Mouse (Mus musculus): Measurements from ENCODE around the gene Pus7.
A peak's percentile ranks its signal among the peaks of the same experiment; 100 is the strongest.

Gene Pus7

DNA sequence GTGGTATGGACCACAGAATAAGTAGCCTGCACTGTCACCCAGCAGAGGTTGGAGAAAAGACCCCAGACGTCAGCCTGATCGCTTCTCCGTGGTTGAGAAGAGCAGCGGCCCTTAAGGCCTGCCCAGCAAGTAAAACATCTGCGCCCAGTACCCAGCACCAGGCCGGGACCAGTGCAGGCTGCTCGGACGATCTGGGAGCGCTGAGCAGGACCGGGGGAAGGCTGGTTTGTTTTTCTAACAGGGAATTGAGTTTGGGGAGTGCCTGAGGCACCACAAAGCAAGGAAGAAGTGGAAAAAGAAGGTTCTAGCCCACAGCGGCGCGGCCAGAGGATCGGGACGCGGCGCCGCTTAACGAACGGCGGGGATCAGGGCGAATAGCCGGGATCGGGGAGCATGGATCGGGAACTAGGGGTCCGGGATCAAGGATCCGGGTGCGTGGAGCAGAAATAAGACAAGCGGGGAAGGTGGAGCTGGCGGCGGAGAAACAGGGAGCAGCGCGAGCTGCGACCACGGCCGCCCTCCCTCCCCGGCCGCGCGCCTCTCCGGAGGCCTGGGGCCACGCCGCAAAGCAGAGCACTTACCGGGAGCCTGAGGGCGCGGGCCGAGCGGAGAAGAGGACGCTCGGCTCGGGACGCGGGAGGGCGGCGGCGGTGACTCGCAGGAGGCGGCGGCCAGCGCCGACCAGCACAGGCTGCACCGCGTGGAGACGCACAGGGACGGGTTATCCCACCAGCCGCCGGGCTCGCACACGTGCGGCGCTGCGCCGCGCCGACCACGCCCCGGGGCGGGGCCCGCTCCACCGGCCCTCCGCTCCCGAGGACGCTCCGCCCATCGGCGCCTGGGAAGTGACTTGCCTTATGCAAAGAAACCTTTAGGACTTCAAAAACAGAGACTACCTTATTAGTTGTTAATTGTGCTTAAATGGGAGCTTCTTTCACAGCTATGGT lies at the start of gene Pus7:
Pus7 (minus strand) TSS at position 781 of the 947 bp plus-strand sequence.
- peak; percentile 82 for DNase-seq (ENCODE audit: low spot score)

DNA sequence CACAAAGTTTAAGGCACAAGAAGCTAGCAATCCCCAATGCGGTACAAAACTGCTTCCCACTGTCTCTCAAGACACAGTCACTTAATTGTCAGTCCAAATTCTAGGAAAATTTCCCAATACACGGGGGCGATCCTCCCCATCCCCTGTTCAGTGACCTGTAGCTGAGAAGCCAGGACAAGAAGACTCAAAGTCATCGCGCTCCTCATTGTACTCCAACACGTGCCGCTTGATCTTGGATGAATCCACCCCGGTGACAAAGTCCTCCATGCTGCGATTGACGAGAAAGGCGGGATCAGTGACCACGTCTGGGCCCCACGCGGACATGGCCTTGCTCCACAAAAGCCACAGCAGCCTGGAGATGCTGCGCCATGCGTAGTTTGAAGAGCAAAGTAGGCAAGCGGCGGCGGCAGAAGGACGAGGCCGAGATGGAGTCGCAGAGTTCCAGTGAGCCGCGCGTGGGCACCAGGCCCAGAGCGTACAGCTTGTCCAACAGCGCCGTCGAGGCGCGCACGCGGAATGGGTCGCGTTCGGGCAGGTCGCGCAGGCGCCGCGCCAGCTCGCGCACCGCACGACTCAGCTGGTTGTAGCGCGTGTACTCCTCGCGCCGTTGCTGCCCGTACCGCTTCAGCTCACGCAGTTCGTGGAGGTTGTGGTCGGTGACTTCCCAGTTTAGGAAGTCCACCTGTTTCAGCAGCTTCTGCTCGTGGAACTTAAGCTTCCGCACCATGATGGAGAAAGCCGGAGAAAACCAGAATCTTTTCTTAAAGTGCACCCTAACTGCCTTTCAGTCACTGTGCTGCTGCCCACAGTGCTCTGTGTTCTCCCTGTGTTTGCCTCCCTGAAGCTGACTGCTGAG lies 47.6 kb upstream of the Pus7 start:
- no peak for DNase-seq (ENCODE audit: low spot score)

DNA sequence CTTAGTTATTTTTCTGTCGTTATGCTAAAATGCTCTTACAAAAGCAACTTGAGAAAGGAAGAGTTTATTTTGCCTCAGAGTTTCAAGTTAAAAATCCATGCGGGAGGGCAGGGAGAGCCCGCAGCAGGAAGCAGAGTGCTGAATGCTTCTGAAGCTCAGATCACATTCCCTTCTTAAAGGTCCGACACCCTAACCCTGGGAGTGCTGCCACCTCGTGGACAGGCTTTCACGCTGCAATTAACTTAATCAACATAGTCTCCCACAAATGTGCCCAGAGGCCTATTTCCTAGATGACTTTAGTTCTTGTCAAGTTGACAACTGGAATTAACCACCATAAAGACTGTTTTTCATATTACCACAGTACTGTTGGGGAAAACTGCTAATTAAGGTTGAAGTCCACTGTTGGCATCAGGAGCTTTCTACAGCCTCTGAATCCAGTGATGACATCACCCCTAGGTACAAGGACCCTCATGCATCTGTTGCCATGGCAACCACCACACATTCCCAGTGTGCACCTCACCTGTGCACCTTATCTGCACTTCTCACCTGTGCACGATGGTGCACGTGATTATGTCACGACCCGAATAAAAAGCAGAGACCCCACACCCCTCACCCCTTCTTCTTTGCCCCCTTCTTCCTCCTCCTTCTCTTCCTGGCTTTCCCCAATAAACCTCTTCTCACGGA lies 43.0 kb upstream of the Pus7 start:
- peak; percentile 74 for DNase-seq (ENCODE audit: low spot score)

DNA sequence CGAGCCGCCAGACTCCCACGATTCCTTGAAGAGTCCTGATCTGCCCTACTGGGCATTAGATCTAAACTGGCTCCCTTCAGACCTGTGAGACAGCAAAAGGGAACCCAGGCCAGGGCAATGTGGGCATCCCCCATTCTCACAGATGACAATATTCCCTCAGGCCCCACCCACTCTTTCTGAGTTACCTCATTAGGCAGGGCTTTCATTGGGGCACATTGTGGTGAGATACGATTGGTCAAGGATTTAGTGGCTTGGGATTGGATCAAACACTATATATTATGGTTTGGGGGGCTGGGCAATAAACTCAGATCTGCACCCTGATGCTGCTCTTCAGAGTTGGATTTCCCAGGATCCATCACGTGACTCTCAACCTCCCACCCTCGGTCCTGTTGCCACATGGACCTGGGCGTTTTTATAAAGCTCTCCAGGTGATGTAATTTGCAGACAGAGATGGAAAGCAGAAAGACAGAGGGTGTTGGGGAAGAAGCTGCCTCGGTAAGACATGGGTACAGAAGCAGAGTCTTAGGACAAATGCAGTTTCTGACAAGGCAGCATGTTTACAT lies 40.7 kb upstream of the Pus7 start:
- no peak for DNase-seq (ENCODE audit: low spot score)

DNA sequence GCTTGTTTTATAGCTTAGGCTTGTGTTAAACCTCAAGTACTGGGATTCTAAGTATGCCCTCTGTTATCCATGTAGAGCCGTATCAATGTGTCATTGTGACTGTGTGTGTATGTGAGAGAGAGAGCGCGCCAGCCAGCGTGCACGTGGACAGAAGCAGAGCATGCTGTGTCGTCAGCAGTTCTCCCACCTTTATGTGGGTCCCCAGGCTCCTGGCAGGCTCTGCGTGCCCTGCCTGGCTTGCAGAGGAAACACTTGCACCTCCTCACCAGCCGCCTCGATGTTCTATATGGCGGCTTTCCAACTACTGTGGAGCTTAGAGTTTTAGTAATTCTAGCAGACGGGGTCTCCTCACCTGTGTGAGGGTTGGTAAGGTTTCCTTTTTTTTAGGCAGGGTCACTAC lies 38.8 kb upstream of the Pus7 start:
- DNase-seq (ENCODE audit: low spot score): no peak

DNA sequence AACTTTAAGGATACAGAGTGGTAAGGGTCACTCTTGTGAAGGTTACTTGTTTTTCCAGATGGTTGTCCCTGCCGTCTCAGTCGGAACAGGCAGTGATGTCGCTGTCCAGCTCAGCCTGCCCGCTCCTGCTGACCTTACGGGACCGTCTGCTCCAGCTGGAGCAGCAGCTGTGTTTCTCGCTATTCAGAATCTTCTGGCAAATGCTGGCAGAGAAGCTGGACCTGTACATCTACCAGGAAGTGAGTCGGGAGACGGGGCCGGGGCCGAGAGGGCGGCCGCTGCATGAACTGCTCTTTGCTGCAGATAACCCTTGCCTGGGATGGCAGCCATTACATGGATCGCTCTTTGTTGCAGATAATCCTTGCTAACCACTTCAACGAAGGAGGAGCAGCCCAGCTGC lies 33.2 kb upstream of the Pus7 start:
- DNase-seq (ENCODE audit: low spot score): no peak

DNA sequence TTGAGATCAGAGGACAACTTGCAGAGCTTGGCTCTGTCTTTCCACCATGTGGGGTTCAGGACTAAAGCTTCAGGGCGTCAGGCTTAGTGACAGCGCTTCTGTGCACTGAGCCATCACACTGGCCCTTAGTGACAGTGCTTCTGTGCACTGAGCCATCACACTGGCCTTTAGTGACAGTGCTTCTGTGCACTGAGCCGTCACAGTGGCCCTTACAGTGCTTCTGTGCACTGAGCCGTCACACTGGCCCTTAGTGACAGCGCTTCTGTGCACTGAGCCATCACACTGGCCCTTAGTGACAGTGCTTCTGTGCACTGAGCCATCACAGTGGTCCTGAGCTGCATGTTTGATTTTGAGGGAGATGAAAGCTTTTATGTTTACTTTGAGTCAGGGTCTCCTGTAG lies 31.3 kb upstream of the Pus7 start:
- no peak for DNase-seq (ENCODE audit: low spot score)

DNA sequence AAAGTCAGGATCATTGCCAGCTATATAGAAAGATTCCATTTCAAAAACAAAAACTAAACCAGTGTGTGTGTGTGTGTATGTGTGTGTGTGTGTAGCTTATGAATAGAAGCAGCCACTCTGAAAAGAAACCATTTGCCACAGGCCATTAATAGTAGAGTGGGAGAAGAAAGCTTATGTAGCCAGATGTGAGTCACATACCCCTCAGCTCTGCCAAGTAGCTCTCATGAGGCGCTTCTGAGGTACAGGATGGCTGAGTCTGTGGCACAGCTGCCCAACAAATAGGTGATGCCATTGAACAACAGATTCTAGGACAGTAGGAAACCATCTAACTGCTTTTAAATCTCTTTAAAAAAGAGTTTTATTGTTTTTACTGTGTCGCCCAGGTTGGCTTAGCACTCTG lies 9.2 kb upstream of the Pus7 start:
- peak; percentile 15 for DNase-seq (ENCODE audit: low spot score)

DNA sequence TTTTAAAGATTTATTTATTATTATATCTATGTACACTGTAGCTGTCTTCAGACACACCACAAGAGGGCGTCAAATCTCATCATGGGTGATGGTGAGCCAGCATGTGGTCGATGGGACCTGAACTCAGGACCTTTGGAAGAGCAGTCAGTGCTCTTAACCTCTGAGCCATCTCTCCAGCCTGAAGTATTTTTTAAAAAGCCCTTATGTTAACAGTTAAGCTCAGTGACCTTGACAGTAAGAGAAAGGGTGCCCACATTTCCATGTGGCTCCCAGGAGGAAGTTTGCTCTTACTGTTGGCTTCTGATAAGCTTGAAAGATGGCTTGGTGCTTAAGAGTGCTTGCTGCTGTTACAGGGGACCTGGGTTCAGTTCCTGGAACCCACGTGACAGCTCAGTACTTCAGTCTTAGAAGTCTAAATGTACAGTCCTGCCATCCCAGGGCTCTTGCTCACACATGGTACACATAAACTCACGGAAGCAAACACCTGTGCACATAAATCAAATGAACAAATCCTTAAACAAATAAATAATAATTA lies 5.6 kb upstream of the Pus7 start:
- no peak for DNase-seq (ENCODE audit: low spot score)

DNA sequence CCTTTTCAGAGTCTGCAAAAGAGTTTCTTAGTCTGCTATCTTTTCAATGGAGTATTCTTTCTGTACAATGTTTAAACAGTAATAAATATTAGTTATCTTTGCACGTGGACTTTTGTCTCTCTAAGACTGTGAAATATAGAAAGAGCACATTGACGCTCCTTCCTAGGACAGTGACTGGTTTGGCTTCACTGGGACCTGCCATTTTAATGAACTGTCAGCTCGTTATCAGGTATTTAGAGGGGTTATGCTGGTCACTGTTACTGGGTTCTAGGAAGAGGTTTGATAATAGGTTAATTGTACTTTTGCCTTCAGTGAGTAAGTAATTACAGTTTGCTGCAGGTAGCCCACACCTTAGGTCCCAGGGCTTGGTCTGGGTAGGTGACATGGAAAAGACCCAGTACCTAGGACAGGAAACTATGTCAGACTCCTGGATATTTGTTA lies 4.9 kb upstream of the Pus7 start:
- DNase-seq (ENCODE audit: low spot score): no peak

DNA sequence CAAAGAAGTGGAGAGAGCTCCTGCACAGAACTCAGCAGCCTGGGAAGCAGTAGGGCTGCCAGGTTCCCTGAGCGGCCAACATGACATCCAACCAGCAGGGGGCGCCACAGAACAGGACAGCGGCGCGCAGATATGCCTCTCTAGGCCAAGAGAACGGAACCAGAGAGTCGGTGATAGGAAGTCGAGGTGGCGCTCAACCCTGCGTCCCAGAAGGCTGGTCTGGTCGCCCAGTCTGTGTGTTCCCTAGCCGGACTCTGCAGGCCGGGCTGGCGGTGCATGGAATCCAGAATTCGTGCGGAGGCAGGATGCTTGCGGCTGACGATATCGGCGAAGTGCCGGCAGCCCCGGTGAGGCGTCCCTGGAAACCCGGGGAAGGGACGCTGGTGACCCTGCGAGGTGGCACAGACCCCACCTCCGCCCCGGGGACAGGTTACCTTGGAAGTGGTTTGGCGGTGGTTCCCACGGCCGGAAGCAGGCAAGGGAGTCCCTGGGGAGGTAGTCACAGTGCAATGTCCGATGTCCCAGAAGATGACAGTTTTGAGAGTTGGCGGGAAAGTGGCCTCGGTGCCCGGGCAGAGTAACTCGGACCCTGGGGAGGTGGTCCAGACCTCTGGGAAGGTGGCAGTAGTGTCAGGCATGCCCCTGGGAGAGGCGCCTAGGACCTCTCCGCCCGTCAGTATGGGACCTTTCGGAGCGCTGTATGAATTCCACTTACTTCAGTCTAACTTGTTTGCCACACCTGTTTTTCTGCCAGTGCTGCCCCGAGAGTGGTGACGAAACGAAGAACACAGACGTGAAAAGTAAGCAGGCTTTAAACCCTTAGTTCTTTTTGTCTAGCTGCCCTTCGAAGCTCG lies 4.3 kb upstream of the Pus7 start, which contains the start of gene Rint1:
Rint1 (plus strand) TSS at position 176 of the 854 bp plus-strand sequence.
- peak; percentile 96 for DNase-seq (ENCODE audit: low spot score)

DNA sequence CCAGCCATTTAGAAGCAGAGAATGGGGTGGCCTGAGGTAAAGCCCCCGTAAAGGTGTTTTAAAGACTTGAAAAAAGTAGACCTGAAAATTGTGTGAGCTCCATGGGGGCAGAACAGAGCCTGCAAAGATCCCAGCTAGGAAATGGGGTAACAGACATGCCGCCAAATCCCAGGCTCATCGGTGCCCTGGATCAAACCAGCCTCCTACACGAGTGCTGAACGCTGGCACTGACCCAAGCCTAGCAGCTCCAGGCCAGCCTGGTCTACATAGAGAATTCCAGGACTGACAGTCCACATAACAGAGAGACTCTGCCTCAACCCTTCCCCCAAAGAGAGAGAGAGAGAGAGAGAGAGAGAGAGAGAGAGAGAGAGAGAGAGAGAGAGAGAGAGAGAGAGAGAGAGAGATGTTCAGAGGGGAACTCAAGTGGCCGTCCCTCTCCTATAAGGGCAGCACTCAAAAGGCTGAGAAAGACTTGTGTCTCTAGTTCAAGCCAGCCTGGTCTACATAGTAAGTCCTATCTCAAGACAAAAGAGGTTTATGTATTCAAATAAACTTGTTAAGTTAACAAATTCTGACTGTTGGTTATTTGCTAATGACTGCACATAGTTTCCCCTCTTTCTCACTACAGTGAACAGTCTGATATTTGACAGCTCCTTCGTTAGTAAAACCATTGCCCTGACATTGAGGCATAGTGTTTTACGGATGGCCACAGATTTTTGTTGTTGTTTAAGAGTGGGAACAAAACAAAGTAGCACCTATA lies 1.3 kb downstream of the Pus7 start:
- peak; percentile 17 for DNase-seq (ENCODE audit: low spot score)

DNA sequence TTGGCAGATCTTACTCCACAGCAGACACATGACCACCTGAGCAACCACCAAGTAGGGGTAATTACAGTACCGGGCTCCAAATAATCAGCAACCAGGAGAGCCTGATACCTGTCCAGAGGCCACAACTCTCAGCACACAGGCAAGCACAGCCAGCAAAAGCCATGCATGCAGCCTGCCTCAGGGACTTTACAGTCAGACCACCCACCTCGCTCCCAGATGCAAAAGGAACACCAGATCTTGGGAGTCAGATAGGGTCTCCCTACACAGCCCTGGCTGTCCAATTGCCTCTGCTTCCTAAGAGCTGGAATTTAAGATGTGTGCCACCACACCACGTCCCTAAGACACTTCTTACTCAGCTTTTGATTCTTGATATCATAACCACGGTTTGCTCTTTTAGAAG lies 2.3 kb downstream of the Pus7 start:
- no peak for DNase-seq (ENCODE audit: low spot score)

DNA sequence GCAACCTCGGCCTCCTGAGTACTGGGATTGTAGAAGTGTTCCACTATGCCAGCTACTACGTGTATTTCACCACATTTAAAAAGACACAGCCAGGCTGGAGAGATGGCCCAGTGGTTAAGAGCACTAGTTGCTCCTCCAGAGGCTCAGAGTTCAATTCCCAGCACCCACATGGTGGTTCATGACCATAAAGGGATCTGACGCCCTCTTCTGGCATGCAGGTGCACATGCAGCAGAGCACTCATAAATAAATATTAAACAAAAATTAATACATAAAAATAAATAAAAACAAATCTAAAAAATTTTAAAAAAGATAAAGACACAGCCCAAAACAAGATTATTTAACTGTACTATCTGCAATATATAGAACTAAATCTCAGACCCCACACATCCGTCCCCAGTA lies 3.0 kb downstream of the Pus7 start:
- DNase-seq (ENCODE audit: low spot score): no peak

DNA sequence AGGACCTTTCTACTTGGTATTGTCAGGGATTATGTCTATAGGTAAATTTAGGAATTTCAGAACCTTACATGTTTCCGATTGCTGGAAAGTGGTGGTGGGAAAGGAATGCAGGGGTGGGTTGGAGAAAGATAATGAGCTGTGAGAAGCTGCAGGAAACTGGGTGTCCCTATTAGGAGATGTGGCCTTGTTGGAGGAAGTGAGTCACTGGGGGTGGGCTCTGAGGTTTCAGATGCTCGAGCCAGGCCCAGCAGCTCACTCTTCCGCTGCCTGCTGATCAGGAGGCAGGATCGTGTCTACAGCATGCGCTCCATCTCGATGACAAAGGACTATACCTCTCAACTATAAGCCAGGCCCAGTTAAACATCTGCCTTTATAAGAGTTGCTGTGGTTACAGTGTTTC lies 9.3 kb downstream of the Pus7 start:
- no peak for DNase-seq (ENCODE audit: low spot score)

DNA sequence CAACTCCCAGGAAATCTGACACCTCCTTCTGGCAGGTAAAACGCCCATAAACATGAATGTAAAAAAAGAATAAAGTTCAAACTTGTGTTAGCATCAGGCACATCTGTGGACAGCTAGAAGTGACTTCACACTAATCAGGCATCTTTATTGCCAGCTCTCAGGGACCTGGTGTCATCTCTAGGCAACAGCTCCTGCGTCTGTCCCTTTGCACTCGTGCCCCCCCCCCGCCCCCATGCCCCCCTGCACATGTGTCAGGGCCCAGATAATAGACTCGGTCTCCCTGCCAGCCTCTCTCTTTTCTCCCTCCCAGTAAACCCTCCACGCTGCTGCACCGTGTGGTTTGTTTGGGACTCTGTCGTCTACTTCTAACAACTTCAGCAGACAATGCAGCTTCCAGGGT lies 12.4 kb downstream of the Pus7 start:
- DNase-seq (ENCODE audit: low spot score): no peak

DNA sequence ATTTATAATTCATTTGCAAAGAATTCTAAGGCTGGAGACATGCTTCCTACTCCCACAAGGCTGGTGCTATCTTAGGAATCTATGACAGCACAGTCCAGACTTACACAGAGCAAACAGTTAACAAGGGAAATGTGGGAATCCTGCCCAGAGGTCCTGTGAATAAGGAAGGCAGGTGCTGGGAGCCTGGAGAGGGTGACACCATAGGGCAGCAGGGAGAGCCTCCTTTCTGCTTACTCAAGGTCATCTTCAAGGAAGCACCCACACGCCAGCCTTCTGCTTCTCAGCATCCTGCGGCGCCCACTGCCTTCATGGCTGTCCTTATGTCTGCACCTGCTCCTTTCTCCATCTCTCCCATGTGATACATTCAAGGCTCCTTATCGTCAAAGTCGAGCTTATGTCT lies 19.0 kb downstream of the Pus7 start:
- DNase-seq (ENCODE audit: low spot score): no peak

DNA sequence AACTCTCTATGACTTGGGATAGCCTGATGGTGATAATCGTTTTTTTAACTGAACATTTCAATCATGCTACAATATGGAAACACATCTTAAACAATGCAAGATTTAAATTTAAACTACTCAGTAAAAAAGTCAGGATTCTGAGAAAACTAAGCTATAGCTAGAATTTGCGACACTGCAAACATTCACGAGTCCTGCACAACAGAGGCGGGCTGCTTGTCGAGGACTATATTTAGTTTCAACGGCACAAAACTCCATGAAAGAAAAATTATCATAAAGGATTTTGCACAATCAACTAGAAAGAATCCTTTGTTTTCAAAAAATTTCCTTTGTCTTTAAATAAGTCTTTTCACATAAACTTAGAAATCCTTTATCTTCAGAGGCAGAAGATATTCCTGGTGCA lies 21.0 kb downstream of the Pus7 start:
- DNase-seq (ENCODE audit: low spot score): no peak

DNA sequence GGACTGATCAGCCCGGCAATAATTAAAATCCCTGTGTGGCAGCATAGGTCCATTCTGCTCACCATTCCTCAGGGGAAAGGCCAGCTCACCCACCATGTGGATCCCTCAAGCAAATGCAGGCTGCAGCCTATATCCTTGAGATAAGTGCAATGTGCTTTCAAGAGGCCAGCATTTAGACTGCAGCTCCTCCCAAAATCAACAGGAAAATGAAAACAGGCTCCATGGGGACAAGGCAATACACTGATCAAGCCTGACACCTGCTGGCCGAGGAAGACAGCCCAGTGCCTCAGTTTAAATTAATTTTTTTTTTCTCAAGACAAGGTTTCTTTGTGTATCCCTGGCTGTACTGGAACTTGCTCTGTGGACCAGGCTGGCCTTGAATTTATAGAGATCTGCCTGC lies 24.9 kb downstream of the Pus7 start:
- DNase-seq (ENCODE audit: low spot score): peak; percentile 79

DNA sequence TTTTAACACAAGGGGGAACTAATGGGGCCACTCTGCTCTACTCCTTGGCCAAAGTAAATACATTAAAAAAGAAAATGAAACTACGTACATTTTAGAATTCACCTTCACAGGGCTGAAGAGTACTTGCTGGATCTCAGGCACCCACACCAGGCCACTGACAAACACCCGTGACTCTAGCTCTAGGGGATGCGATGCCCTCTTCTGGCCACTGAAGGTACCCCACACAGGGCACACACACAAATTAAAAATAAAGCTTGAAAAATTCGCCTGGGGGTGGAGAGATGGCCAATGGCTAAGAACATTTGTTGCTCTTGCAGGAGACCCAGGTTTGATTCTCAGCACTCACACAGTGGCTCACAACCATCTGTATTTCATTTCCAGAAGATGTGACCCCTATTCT lies 27.1 kb downstream of the Pus7 start:
- no peak for DNase-seq (ENCODE audit: low spot score)
